Mouse (Mus musculus): ENCODE measurements around the gene Olfr441. TPM values are rescaled to one million over a fixed set of nuclear protein-coding genes. Genes with fewer than 3 reads are reported as not detected.
"Not testable (repeated sequence)": the region's sequence is repeated elsewhere in the genome, so short reads cannot be mapped to it uniquely, and the experiment has no call there.

Gene Olfr441
- total RNA-seq (2012; rRNA removed) = not detected in 2 replicates

GRCm38 (mm10) chr6:43106069-43106468 lies at the start of gene Olfr441:
Gene Olfr441, plus strand, starts transcription at chr6:43106369.
- DNase-seq (ENCODE audit: low read depth, low spot score); H3K36me3 ChIP-seq (ENCODE audit: control insufficient read depth, insufficient read depth, low read length, poor library complexity, severe bottlenecking); H3K4me1 ChIP-seq (ENCODE audit: control insufficient read depth in 2 of 2, insufficient read depth in 2 of 2, low read length in 2 of 2, poor library complexity in 1 of 2); H3K9ac ChIP-seq (ENCODE audit: insufficient read depth, low read depth, low read length, poor library complexity, severe bottlenecking); H3K4me3 ChIP-seq (ENCODE audit: insufficient read depth in 1 of 2, low read depth in 1 of 2, low read length in 2 of 2, poor library complexity in 1 of 2, severe bottlenecking in 1 of 2); H3K27ac ChIP-seq (ENCODE audit: insufficient read depth, low read depth, low read length, poor library complexity, severe bottlenecking); in situ Hi-C loops (cut with MboI; ENCODE audit: low sequenced_read_pairs in 2 of 2, unreplicated experiment in 2 of 2); H3K9me3 ChIP-seq (ENCODE audit: control insufficient read depth, insufficient read depth, low read depth, low read length): not testable (repeated sequence)

- H3K4me3 ChIP-seq (ENCODE audit: insufficient read depth in 1 of 2, low read depth in 1 of 2, low read length in 2 of 2, poor library complexity in 1 of 2, severe bottlenecking in 1 of 2) = no peak overlapping the region
- no peak overlapping the region for H3K27ac ChIP-seq (ENCODE audit: insufficient read depth, low read depth, low read length, poor library complexity, severe bottlenecking)
- H3K9ac ChIP-seq (ENCODE audit: insufficient read depth, low read depth, low read length, poor library complexity, severe bottlenecking) = no peak overlapping the region
- no peak for TF ChIP-seq ZNF384 (IDR thresholded peaks at IDR 0.05; ENCODE audit: low read depth, low read length)
- no peak for TF ChIP-seq CHD2 (IDR thresholded peaks at IDR 0.05; ENCODE audit: low read depth, low read length)
- TF ChIP-seq MAFK (IDR thresholded peaks at IDR 0.05; ENCODE audit: insufficient read depth, low read depth, low read length) = no peak
- TF ChIP-seq HCFC1 (IDR thresholded peaks at IDR 0.05; ENCODE audit: borderline replicate concordance, insufficient read depth, low read length) = no peak
- TF ChIP-seq ZC3H11A (IDR thresholded peaks at IDR 0.05; ENCODE audit: borderline replicate concordance, low read depth, low read length) = no peak
- no peaks in the 10 kb centered on the region for H3K9me3 ChIP-seq (ENCODE audit: control insufficient read depth, insufficient read depth, low read depth, low read length)
- peak; percentile 13 for DNase-seq (ENCODE audit: low read depth, low spot score)
- H3K36me3 ChIP-seq (ENCODE audit: control insufficient read depth, insufficient read depth, low read length, poor library complexity, severe bottlenecking) = no peaks in the 10 kb centered on the region
- no peaks in the 10 kb centered on the region for H3K4me1 ChIP-seq (ENCODE audit: control insufficient read depth in 2 of 2, insufficient read depth in 2 of 2, low read length in 2 of 2, poor library complexity in 1 of 2)
- in situ Hi-C loops (cut with MboI; ENCODE audit: low sequenced_read_pairs in 2 of 2, unreplicated experiment in 2 of 2) = no loop called here
These were observed 27.4 kb upstream of the Olfr441 start for GRCm38 (mm10) chr6:43078750-43079149.

- in situ Hi-C loops (cut with MboI; ENCODE audit: low sequenced_read_pairs in 2 of 2, unreplicated experiment in 2 of 2); H3K4me3 ChIP-seq (ENCODE audit: insufficient read depth in 1 of 2, low read depth in 1 of 2, low read length in 2 of 2, poor library complexity in 1 of 2, severe bottlenecking in 1 of 2); H3K36me3 ChIP-seq (ENCODE audit: control insufficient read depth, insufficient read depth, low read length, poor library complexity, severe bottlenecking); DNase-seq (ENCODE audit: low read depth, low spot score); H3K27ac ChIP-seq (ENCODE audit: insufficient read depth, low read depth, low read length, poor library complexity, severe bottlenecking); H3K9ac ChIP-seq (ENCODE audit: insufficient read depth, low read depth, low read length, poor library complexity, severe bottlenecking); H3K4me1 ChIP-seq (ENCODE audit: control insufficient read depth in 2 of 2, insufficient read depth in 2 of 2, low read length in 2 of 2, poor library complexity in 1 of 2); H3K9me3 ChIP-seq (ENCODE audit: control insufficient read depth, insufficient read depth, low read depth, low read length): not testable (repeated sequence)
These were observed 24.8 kb upstream of the Olfr441 start for GRCm38 (mm10) chr6:43081405-43081804.

GRCm38 (mm10) chr6:43146267-43146666 lies 40.1 kb downstream of the Olfr441 start, which contains the start of gene Olfr237-ps1:
Gene Olfr237-ps1, plus strand, starts transcription at chr6:43146567.
- H3K4me3 ChIP-seq (ENCODE audit: insufficient read depth in 1 of 2, low read depth in 1 of 2, low read length in 2 of 2, poor library complexity in 1 of 2, severe bottlenecking in 1 of 2); in situ Hi-C loops (cut with MboI; ENCODE audit: low sequenced_read_pairs in 2 of 2, unreplicated experiment in 2 of 2); H3K36me3 ChIP-seq (ENCODE audit: control insufficient read depth, insufficient read depth, low read length, poor library complexity, severe bottlenecking); DNase-seq (ENCODE audit: low read depth, low spot score); H3K27ac ChIP-seq (ENCODE audit: insufficient read depth, low read depth, low read length, poor library complexity, severe bottlenecking); H3K4me1 ChIP-seq (ENCODE audit: control insufficient read depth in 2 of 2, insufficient read depth in 2 of 2, low read length in 2 of 2, poor library complexity in 1 of 2); H3K9ac ChIP-seq (ENCODE audit: insufficient read depth, low read depth, low read length, poor library complexity, severe bottlenecking); H3K9me3 ChIP-seq (ENCODE audit: control insufficient read depth, insufficient read depth, low read depth, low read length): not testable (repeated sequence)

GRCm38 (mm10) chr6:43159502-43159901 lies 53.3 kb downstream of the Olfr441 start:
- in situ Hi-C loops (cut with MboI; ENCODE audit: low sequenced_read_pairs in 2 of 2, unreplicated experiment in 2 of 2) = no loop called here
- no peak for TF ChIP-seq MAFK (IDR thresholded peaks at IDR 0.05; ENCODE audit: insufficient read depth, low read depth, low read length)
- TF ChIP-seq CHD2 (IDR thresholded peaks at IDR 0.05; ENCODE audit: low read depth, low read length) = no peak
- no peak for TF ChIP-seq ZNF384 (IDR thresholded peaks at IDR 0.05; ENCODE audit: low read depth, low read length)
- no peak for TF ChIP-seq ZC3H11A (IDR thresholded peaks at IDR 0.05; ENCODE audit: borderline replicate concordance, low read depth, low read length)
- no peak for TF ChIP-seq HCFC1 (IDR thresholded peaks at IDR 0.05; ENCODE audit: borderline replicate concordance, insufficient read depth, low read length)
- DNase-seq (ENCODE audit: low read depth, low spot score) = no peak

More at GRCm38 (mm10) chr6:43159502-43159901, 53.3 kb downstream of the Olfr441 start:
- no peaks in the 10 kb centered on the region for H3K9me3 ChIP-seq (ENCODE audit: control insufficient read depth, insufficient read depth, low read depth, low read length)
- H3K4me3 ChIP-seq (ENCODE audit: insufficient read depth in 1 of 2, low read depth in 1 of 2, low read length in 2 of 2, poor library complexity in 1 of 2, severe bottlenecking in 1 of 2) = no peak overlapping the region
- H3K27ac ChIP-seq (ENCODE audit: insufficient read depth, low read depth, low read length, poor library complexity, severe bottlenecking) = no peak overlapping the region
- H3K4me1 ChIP-seq (ENCODE audit: control insufficient read depth in 2 of 2, insufficient read depth in 2 of 2, low read length in 2 of 2, poor library complexity in 1 of 2) = no peaks in the 10 kb centered on the region
- no peak overlapping the region for H3K9ac ChIP-seq (ENCODE audit: insufficient read depth, low read depth, low read length, poor library complexity, severe bottlenecking)
- H3K36me3 ChIP-seq (ENCODE audit: control insufficient read depth, insufficient read depth, low read length, poor library complexity, severe bottlenecking) = no peaks in the 10 kb centered on the region

All from ES-E14 (cell line).